Mouse (Mus musculus): ENCODE measurements around the gene Adat1.

Gene Adat1

DNA sequence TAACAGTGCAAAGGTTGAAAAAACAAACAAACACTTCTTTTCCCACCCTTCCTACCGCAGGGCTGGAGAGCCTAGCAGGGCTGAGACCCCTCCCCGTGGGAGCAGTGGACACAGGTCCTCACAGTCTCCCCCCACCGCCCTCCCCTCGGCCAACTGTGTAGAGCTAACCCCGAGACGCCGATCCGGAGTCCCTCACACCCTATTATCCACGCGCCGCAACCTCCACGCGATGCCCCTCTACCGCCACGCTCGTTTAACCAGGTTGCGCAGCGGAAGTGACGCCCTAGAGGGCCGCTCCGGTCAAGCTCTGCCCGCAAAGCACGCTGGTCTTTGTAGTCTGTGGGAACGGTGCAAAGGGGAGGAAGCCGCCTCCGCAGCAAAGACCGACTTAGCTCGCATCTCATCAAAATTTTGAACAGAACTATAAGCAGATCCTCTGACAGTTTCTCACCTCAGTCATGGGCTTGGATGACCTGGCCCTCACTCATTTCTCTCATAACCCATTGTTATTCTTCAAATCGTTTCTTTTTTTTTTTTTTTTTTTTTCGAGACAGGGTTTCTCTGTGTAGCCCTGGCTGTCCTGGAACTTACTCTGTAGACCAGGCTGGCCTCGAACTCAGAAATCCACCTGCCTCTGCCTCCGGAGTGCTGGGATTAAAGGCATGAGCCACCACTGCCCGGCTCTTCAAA is at the start of gene Adat1:
TSS of gene Adat1 (minus strand) at position 290 of the 690 bp plus-strand sequence.
- DNase-seq, result peak; percentile 86

DNA sequence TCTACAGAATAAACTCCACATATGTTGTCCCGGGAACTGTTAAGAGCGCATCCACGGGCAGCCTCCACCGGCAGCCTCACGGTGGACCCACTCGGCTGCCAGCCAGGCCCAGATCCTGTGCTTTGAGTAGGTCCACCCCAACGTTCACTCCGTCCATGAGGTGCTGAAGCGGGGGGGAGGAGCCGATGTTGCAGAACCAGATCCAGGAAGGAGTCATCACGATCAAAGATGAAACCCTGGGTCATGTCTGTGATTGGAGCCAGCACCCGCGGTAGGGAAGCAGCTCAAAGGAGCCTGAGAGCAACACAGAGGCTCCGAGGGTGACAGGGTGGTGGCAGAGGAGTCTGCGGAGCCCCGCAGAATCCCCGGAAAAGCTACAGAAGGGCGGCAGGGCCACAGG is 45.4 kb upstream of the Adat1 start:
- no peak for DNase-seq

DNA sequence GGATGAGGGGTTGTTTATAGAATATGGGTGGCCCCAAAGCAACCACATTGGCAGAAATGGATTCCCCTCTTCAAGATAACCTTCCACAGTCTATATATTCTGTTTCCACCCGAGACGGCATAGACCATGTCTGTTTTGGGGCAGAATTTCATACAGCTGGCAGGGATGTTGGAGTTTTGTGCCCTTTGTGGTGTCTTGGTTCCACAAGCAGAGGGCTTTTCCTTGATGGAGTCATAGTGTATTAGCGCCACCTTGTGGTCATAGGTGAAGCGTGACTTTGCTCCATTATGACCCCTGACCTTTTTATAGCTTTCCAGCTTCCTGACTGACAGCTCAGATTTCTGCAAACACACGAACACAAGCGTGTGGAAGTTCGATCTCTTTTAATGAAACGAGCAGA is 42.5 kb upstream of the Adat1 start:
- peak; percentile 64 for DNase-seq

DNA sequence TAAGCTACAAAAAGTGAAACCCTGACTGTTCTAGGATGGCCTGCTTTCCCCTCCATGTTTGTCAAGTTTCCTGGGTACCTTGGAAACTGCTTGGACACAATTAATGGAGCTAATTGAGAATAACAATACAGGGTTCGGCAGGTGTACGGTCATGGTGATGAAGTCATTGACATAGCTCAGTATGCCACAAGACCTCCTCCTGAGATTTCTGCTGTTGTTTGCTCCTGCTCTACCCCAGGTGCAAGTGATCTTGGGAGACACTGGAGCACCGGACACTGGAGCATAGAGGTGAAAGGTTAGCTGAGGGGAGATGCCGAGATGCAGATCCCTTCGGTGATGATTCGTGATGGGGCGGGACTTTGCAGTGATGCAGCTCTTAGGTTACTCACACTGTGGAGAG is 41.0 kb upstream of the Adat1 start:
- DNase-seq, result no peak

DNA sequence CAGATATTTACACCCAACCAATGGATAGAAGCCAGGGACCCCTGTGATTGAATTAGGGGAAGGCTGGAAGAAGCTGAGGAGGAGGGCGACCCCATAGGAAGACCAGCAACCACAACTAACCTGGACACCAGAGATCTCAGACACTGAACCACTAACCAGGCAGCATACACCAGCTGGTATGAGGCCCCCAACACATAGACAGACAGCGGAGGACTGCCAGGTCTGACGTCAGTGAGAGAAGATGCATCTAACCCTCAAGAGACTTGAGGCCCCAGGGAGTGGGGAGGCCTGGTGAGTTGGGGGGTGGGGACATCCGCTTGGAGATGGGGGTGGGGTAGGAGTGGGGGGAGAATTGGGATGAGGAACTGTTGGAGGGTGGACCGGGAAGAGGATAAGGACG is 38.6 kb upstream of the Adat1 start:
- DNase-seq, result no peak

DNA sequence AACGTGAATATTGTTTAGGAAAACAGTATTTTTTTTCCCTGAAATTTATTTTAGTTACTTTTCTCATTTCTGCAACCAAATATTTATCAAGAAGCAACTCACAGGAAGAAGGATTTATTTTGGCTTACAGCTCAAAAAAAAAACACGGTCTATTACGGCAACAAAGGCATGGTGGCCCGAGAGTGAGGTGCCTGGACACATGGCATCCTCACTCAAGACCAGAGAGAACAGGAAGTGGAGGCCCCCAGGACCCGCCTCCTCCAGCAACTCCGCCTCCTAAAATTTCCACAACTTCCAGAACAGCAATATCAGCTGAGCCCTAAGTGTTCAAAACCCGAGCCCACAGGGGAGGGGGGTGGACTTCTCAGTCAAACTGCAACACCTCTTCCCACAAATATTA is 37.4 kb upstream of the Adat1 start:
- no peak for DNase-seq

DNA sequence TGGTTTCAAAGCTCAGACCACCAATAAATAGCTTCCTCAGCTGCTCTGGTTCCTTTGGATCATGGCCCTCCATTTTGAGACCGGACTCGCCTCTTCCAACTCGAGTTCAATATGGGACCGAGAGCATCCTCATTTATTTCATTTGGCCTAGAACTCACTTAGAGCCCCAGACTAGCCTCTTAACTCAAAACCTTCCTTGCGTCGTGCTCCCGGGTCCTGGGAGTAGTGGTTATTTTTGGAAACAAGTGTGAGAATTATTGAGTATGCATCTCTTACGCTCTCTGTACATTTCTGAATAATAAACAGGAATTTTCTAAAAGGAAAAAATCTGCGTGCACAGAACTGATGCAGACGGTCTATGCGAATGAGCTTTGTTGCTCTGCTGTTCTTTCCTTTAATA is 22.8 kb upstream of the Adat1 start, which contains the start of gene Gm6793:
TSS of gene Gm6793 (minus strand) at position 101 of the 400 bp plus-strand sequence.
- DNase-seq, result no peak

DNA sequence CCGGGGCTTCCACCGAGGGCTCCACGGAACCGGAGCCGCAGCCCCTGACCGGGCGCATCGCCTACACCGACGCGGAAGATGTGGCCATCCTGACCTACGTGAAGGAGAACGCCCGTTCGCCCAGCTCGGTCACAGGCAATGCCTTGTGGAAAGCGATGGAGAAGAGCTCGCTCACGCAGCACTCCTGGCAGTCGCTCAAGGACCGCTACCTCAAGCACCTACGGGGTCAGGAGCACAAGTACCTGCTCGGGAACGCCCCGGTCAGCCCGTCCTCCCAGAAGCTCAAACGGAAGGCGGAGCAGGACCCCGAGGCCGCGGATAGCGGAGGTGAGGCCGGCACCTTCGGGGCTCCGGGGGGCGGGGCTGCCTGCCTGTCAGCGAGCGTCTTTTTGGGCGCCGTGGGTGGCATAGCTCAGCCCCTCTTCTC is 19.7 kb upstream of the Adat1 start:
- DNase-seq, result peak; percentile 42

DNA sequence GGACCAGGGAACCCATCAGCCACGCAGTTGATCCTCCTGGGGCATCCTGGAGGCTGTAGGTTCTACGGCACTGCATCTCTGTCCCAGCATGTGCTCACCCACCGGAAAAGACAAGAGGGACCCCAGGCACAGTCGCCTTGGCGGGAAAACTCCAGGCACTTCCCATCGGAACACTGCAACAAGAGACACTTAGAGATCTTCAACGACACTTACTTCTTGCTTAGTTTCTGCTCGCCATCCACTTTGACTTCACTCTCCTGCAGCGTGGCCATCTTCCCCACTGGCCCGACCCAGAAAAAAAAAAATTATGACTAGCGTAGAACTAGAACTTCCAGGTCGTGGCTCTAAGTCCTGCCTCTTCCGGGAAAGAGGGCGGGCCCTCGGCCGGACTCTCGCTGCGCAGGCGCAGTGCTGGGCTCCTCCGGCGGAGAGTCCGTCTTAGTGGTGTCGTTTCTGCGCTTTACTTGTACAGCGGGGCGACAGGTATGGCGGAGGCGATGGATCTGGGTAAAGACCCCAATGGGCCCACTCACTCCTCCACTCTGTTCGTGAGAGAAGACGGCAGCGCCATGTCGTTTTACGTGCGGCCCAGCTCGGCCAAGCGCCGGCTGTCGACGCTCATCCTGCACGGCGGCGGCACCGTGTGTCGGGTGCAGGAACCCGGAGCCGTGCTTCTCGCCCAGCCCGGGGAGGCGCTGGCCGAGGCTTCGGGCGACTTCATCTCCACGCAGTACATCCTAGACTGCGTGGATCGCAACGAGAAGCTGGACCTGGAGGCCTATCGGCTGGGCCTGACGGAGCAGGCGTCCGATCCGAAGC is 19.1 kb upstream of the Adat1 start, which contains the start of the genes Kars and Terf2ip:
TSS of gene Kars (minus strand) at position 327 of the 819 bp plus-strand sequence.
TSS of gene Terf2ip (plus strand) at position 402 of the 819 bp plus-strand sequence.
- peak; percentile 94 for DNase-seq

DNA sequence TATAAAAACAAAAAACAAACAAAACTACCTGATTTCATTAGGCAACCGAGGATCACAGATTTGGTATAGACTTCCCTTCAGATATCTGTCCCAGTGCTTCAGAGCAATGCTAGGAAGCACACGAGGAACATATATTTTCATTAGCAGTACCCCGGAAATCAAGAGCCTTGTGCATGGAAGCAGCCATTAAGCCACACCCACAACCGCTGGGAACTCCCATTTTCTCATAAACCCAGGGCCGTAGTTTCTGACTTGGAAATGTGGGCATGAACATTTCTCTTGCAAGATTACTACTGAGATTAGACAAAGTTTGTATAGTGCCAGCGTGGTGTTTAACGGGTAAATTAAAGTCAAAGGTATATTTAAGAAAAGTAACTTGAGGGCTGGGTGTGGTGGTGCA is 17.5 kb upstream of the Adat1 start:
- DNase-seq, result no peak

DNA sequence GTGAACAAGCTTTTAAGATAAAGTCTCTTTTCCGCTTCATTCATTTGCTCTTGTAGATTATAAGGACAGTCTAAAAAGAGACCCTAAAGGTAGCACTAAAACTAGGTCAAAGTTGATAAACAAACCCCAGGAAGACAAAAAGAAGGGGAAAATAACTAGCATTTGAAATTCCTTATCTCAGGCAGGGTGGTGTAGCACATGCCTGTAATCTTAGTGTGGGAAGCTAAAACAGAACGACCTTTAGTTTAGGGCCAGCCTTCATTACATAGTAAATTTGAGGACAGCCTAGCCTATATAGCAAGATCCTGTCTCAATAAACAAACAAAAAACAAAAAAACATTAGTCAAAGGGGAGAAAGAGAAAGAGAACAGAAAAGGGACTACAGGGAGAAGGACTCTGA is 15.6 kb upstream of the Adat1 start:
- no peak for DNase-seq

DNA sequence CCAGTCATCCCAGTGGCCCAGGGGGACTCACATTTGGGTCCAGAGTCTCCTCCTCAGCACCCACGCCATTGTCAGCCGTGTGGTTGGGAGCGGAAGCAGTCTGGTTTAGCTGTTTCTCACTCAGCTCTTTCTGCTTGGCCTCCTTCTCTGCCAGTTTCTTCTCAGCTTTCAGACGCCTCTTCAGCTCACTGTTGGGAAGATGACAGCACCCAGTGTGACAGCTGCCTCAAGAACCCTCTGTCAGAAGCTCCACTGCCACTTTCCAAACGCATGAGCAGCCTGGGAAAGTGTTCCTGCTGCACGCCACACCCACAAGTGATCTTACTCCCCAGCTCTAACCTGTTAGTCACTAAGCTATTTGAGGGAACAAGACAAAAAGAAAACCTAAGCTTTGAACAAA is 13.5 kb upstream of the Adat1 start:
- no peak for DNase-seq

DNA sequence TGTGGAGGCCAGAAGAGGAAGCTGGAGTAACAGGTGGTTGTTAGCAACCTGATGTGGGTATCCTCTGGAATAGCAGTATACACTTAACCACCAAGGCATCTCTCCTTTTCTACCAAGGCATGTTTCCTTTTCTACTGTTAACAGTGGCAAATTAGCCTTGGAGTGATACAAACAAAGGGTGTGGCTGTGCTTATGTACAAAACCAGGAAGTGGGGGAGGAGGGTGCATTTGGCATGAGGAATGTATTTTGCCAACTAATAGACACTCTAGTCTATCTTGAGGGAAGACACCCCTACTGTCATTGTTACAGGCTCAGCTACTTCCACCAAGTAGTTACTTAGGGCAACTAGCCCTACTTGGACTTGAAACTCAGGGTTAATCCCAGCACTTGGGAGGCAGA is 12.7 kb upstream of the Adat1 start:
- no peak for DNase-seq

DNA sequence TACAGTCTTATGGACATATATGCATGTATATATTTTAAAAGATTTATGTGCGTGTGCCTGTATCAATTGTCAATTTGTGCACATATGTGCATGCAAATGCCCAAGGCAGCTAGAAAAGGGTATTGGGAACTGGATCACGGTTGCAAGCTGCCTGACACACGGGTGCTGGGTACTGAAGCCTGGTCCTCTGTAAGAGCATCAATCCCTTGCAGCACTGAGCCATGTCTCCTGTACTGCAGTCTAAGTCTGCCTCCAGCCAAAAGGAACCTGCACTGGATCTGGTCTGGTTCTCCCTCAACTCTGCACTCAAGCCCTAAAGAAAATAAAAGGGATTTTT is 569 bp upstream of the Adat1 start:
- no peak for DNase-seq

DNA sequence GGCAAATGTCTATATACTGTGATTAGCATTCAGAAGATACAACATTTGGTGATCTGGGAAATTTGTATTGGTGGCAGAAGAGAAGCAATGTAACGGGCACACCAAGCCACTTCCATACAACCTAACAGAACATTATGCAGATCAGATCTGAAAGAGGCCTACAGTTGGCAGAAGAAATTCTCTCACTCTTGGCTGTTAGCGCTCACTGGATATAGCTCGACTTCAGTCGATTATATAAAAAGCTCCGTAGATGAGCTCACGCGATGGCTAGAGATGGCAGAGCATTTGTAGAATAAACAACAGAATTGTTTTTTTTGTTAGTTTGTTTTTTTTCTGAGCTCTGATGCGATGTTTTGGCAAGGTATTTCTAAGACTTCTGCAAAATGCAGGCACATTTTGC is 824 bp downstream of the Adat1 start:
- no peak for DNase-seq

DNA sequence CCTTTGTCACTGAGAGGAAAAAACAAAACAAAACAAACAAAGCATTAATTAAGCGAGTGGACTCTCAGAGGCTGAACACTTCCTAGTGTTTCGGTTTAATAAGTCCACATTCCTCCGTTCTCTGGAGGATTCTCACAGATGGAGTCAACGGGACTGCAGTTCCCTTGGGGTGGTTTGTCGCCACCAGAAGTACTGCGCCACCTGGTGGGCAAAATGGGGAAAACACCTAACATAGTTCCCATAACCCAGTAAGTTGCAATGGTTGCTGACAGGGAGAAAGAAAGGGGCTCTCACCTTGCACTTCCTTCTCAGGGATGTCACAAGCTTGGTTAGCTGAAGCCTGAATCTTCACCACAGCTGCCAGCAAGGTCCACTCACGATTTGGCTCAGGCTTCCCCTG is 2.2 kb downstream of the Adat1 start:
- peak; percentile 82 for DNase-seq

DNA sequence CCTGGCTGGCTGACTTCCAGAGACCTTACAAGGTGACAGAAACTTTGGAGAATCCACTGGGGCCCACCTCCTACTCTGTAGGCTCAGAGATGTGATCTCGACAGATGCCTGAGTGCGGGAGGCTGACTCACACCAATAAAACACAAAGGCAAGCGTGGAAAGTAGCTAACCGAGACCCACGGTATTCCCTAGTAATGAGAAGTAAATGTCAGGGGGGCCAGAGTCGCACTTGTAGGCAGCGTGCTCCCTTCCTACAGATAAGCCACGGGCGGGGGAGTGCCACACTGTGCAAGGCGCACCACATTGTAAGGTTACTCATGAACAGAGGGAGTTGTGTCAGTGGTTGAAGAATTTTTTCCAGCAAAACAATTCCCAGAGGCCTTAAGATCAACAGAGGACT is 7.6 kb downstream of the Adat1 start:
- DNase-seq, result no peak

DNA sequence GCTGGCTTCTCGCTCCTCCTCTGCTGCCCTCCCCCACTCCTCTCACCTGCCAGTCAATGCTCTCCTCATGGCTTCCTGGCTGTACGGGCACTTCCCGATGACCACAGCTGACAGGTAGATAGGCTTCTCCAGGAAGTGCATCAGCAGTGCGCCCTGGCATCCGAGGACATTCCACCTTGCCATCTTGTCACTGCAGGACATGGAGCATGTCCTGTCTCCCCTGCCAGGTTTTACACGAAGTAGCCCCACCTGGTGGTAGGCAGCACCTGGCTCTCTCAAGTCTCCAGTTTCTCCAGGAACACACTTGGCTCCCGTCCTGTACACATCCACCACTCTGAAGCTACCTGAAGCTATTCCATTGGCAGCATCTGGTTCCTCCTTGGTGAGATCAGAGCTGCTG is 10.0 kb downstream of the Adat1 start:
- no peak for DNase-seq

DNA sequence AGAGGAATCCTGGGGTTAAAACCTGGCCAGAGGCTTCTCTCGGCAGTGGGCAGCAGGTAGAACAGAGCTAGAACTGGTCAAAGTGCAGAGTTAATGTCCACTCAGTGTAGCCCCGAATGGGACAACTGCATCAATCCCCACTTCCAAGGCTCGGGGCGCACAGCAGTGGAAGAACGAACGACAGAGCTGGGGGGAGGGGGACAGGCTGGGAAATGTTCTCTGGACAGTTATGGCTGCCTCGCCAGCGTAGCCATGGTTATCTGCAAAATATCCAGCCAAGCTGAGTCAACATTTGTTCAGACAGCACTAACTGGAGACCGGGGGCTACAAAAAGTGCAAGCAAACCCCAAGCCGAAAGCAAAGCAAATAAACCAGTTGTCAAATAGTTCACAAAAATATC is 14.0 kb downstream of the Adat1 start:
- no peak for DNase-seq

DNA sequence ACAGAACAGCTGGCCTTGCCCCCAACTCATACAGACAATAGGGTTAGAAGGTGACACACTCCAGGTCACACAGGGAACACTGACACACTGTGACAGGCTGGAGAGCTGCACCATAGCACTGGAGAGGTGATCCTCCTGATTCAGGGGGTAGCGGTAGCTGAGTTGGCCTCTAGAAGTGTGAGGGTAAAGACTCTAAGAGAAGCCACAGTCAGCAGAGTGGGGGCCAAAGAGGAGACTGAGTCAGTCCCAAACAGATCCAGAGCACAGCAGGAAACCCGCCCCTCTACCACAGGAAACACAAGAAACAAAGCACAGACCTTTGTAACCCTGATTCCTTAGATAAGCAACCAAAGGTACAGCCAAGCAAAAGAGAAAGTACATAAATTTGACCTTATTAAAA is 15.8 kb downstream of the Adat1 start:
- no peak for DNase-seq

DNA sequence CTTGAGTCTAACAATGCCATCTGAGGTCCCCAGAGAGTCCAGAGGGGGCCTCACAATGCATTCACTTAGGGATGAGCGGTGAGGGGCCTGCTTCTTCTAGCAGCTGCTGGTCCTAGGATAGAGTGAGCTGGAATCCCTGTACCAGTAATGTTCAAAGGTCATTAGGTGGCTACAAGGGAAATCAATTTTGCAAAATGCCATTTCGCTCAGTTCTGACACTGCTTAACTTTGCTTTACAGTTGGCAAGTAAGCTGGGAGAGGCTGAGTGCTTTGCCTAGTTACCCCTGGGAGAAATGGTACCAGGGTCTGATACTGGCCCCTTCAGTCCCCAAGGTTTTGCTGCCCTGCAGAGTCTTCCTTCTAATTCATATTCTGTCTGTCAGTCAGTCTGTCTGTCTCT is 16.4 kb downstream of the Adat1 start:
- no peak for DNase-seq

DNA sequence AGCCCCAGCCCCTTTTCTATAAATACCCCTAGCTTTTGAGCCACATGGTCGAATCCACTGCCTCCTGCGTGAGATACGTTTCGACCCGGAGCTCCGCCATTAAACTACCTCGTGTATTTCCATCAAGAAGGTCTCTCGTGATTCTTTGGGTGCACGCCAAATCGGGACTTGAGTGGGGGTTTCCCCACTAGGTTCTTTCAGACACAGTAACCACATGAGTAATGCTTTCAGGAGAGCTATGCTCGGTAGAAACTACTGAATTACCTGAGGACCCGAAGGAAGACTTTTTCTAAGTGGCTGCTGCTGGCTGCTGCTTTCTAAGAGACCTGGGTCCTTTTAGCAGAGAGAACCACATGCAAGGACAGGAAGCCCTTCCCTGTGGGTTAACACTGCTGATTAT is 18.0 kb downstream of the Adat1 start:
- DNase-seq, result no peak

DNA sequence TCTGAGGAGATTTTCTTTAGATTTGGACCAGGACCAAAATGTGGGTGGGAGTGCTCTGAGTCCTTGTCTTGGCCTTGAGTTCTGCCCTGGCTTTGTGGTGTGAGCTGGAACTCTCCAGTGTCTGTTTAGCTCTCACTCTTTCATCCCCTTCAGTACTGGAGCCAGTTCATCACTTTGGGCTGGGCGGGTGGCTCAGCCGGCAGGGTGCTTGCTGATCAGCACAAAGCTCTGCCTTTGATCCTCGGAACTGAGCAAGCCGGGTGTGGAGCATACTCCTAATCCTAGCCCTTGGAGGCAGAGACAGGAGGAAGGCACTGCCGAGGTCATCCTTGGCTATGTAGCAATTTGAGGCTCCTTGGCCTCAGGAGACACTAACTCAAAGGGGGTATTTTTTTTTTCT is 23.1 kb downstream of the Adat1 start:
- DNase-seq, result no peak

DNA sequence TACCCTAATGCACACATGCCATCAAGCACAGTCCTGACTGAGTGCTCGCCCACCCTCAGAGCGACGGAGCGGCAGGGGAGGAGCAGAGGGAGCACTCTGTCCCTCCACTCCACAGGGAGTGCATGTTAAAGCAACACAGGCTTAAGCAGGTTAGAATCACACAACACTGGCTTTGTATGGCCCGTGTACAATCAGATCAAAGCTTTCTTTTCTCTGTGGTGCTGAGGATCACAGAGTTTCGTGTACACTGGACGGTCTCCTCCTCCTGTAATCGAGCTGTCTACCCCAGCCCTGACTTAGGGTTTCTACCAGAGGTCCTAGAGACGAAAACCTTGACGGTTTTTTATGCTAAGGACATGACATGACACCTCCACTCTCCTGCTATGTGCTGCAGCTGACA is 23.6 kb downstream of the Adat1 start:
- DNase-seq, result no peak

Data from kidney, adult 9 months (tissue).